Mouse (Mus musculus) forebrain, postnatal 0 days (tissue): Measurements from ENCODE around the gene Sptbn2. TPM values are rescaled to one million over a fixed set of nuclear protein-coding genes. Genes with fewer than 3 reads are reported as not detected.

Source experiments
- ATAC-seq: fragments of 200-750 bp; cut with Nextera tagmentation; 2 replicates; pipeline ENCODE4 v1.8.0; 2017; ENCODE audit warnings: mild to moderate bottlenecking, moderate library complexity
- DNase-seq: peaks from one replicate; pipeline ENCODE4 v3.0.0-alpha.2; 2015
- H3K27ac ChIP-seq: fragments of 300-500 bp; sonication (generic); 2 replicates; pipeline ENCODE4 v1.5.1; 2014; ENCODE audit warnings: low read depth, mild to moderate bottlenecking, antibody characterized with exemption, low read length, moderate library complexity, mixed read lengths
- H3K27me3 ChIP-seq: fragments of 300-500 bp; sonication (generic); 2 replicates; pipeline ENCODE4 v1.6.1; 2014; ENCODE audit warnings: mild to moderate bottlenecking, low read length, mixed read lengths; ENCODE audit not compliant: insufficient read depth
- H3K36me3 ChIP-seq: fragments of 300-500 bp; sonication (generic); 2 replicates; pipeline ENCODE4 v1.6.1; 2014; ENCODE audit warnings: mild to moderate bottlenecking, moderate library complexity; ENCODE audit not compliant: insufficient read depth
- H3K4me1 ChIP-seq: fragments of 300-500 bp; sonication (generic); 2 replicates; pipeline ENCODE4 v1.6.1; 2014; ENCODE audit warnings: antibody characterized with exemption; ENCODE audit not compliant: insufficient read depth
- H3K4me2 ChIP-seq: fragments of 300-500 bp; sonication (generic); 2 replicates; pipeline ENCODE4 v1.6.1; 2014; ENCODE audit warnings: low read depth, mild to moderate bottlenecking, moderate library complexity
- H3K4me3 ChIP-seq: fragments of 300-500 bp; sonication (generic); 2 replicates; pipeline ENCODE4 v1.5.1; 2014; ENCODE audit warnings: low read depth, low read length, mixed read lengths
- H3K9ac ChIP-seq: fragments of 300-500 bp; sonication (generic); 2 replicates; pipeline ENCODE4 v1.6.1; 2014; ENCODE audit warnings: mild to moderate bottlenecking
- H3K9me3 ChIP-seq: fragments of 300-500 bp; sonication (generic); 2 replicates; pipeline ENCODE4 v1.6.1; 2016; ENCODE audit warnings: low read length
- CTCF ChIP-seq: sonication (generic); IDR thresholded peaks from 2 replicates; pipeline ENCODE4 v1.5.1; 2016; ENCODE audit warnings: antibody characterized with exemption, control low read depth, low read depth
- WGBS: fragments of 180-500 bp; shearing (Covaris S2); extraction: QIAGEN DNeasy Blood & Tissue Kit; methylation state at CpG from one replicate; pipeline ENCODE4 v1.1.7; 2014; 5-methylcytosine and 5-hydroxymethylcytosine counted together
- polyA plus RNA-seq: library from polyadenylated mRNA; unstranded; fragments of >200 nt; fragmentation: Nextera tagmentation; extraction: Ambion mirVana; gene quantifications from 2 replicates; pipeline ENCODE4 v1.2.1, GENCODE M21; 2015
- total RNA-seq: library from RNA; depleted of rRNA; stranded (reverse); fragments of >200 nt; gene quantifications from 2 replicates; pipeline ENCODE4 v1.2.3, GENCODE M21; 2014

Sptbn2 gene
- total and polyA plus RNA-seq, 2 experiments from 2014 or later, result 25.4 to 169 TPM

DNA sequence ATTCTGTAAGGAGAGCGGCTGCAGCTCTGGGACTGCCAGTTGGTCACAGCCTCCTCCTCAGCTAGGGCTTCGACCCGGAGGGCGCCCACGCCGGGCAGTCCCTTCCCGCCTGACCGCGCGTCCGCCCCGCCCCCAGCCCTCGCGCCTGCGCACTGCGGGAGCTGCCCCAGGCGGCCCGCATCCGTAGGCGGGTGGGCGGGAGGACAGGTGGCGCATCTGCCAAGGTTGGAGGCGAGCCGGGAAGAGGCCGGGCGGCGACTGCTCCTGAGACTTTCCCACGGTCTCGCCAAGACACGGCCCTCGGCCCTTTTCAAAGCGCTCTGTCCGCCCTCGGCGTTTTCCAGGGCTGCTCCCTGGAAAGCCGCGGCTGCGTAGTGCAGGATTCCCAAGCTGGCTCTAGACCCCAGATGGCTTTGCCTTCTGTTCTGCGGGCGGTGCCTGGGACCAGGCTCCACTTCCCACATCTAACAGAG is 12.7 kb upstream of the Sptbn2 start, which contains the start of gene Gm960:
Gm960 (minus strand) TSS at position 464 of the 473 bp plus-strand sequence.
- Histone ChIP-seq H3K36me3 (no peaks in the 10 kb centered on the region), H3K9me3 (no peaks in the 10 kb centered on the region), H3K27me3 (no peaks in the 10 kb centered on the region; the same call in 1 of the 2 replicates), H3K9ac (peak within 1 kb of the TSS; percentile 83), H3K27ac (peak within 1 kb of the TSS; percentile 94), H3K4me1 (peaks cover 12% of the 10 kb centered on the region), H3K4me2 (peak within 1 kb of the TSS; percentile 71), H3K4me3 (peak within 1 kb of the TSS; percentile 68)
- peak; percentile 90 for DNase-seq
- peak; percentile 96 for ATAC-seq
- TF ChIP-seq CTCF, result no peak
- under 1% methylated on average over 40 of the region's 40 CpGs for WGBS

DNA sequence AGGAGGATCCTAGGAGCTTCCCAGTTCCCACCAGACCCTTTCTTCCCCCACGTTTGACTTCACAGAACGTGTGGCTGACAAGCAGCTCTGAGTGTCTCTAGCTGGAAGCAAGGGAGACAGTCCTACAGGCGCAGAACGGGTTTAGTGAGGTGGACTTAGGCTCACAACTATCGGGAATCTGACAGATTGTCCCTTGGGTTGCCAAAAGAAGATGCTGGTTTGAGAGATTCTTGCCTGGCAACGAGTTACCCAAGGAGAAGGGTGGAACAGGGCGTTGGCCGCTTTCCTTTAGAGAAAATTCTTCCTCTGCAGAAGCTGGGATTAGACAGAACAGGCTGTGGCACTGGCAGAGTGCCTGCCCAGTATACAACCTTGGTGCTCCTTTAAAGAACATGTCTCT is 12.1 kb upstream of the Sptbn2 start:
- Histone ChIP-seq H3K27ac (peak overlapping the region; percentile 94), H3K9ac (peak overlapping the region; percentile 83), H3K4me1 (peaks cover 12% of the 10 kb centered on the region), H3K27me3 (no peaks in the 10 kb centered on the region; the same call in 1 of the 2 replicates), H3K4me2 (peak overlapping the region; percentile 71), H3K4me3 (peak overlapping the region; percentile 68), H3K9me3 (no peaks in the 10 kb centered on the region), H3K36me3 (no peaks in the 10 kb centered on the region)
- WGBS, result 29% methylated on average over 8 of the region's 8 CpGs
- DNase-seq (peak; percentile 69), ATAC-seq (peak; percentile 50)
- no peak for TF ChIP-seq CTCF

DNA sequence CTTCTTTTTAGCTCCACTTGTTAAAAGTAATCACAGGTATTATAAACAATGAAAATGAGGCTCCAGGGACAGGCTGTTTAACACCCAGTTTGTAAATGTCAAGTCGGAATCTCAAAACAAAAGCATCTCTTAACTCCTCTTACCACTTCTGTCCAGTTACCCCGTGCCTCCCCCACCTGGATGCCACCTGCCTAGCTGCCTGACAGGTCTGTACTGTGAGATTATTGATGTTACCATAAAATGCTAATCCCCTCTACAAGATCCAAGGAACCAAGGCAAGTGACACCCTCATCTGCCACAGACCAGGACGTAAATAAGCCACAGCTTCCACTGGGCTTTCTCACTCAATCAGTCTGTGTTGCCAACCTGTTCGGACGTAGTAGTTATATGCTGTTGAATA is 11.1 kb upstream of the Sptbn2 start:
- Histone ChIP-seq H3K27me3 (no peaks in the 10 kb centered on the region; the same call in 1 of the 2 replicates), H3K4me1 (peaks cover 12% of the 10 kb centered on the region), H3K4me3 (no peak overlapping the region), H3K9me3 (no peaks in the 10 kb centered on the region), H3K9ac (no peak overlapping the region), H3K27ac (no peak overlapping the region), H3K4me2 (no peak overlapping the region), H3K36me3 (no peaks in the 10 kb centered on the region)
- DNase-seq (no peak), ATAC-seq (no peak)
- no peak for TF ChIP-seq CTCF
- 83% methylated on average over 5 of the region's 5 CpGs for WGBS

DNA sequence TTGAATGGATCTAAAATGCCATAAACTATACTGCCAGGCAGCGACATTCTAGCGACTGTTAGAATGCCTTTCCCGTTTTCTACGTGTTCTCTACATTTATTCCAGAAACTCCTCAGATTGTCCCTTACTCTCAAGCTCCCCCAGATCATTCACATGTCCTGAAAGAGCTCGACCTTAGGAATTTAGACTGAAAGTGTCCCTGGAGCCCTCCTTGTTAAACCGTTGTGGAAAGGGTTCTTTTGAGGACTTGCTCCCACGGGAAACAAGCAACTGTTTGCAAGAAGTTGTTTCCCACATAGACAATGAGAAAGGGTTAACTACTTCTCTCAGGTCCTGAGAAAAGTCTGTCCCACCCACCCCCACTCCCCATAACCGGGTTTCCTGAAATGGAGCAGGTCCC is 10.3 kb upstream of the Sptbn2 start:
- H3K4me1 ChIP-seq, result peaks cover 12% of the 10 kb centered on the region
- ATAC-seq (no peak), DNase-seq (no peak)
- no peak for TF ChIP-seq CTCF
- H3K27me3 ChIP-seq, result no peaks in the 10 kb centered on the region; the same call in 1 of the 2 replicates
- no peak overlapping the region for H3K4me3 ChIP-seq
- H3K36me3 ChIP-seq, result no peaks in the 10 kb centered on the region
- 72% methylated on average over 8 of the region's 8 CpGs for WGBS
- no peak overlapping the region for H3K4me2 ChIP-seq
- no peak overlapping the region for H3K9ac ChIP-seq
- H3K27ac ChIP-seq, result no peak overlapping the region
- H3K9me3 ChIP-seq, result no peaks in the 10 kb centered on the region

DNA sequence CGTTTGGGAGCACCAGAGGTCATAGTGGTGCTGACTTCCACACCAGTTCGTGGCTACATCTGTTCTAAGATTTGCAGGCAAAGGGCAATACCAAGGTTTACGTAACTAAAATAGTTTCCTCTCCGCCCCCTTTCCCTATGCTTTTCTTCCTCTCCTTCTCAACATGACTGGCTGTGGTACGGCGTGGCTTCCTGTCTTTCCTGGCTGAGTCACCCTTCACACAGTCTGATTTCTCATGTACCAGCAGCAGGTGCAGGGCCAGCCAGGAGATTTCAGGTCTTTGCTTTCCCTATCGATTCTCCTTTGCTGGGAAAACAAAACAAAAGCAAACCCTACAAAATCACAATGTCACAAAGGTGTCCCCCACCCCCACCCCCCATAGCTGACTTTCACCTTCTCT is 9.7 kb upstream of the Sptbn2 start:
- ATAC-seq (no peak), DNase-seq (no peak)
- Histone ChIP-seq H3K27me3 (no peaks in the 10 kb centered on the region; the same call in 1 of the 2 replicates), H3K4me2 (no peak overlapping the region), H3K4me3 (no peak overlapping the region), H3K4me1 (peaks cover 12% of the 10 kb centered on the region), H3K27ac (no peak overlapping the region), H3K9me3 (no peaks in the 10 kb centered on the region), H3K36me3 (no peaks in the 10 kb centered on the region), H3K9ac (no peak overlapping the region)
- no peak for TF ChIP-seq CTCF
- WGBS, result 72% methylated on average over 7 of the region's 7 CpGs

DNA sequence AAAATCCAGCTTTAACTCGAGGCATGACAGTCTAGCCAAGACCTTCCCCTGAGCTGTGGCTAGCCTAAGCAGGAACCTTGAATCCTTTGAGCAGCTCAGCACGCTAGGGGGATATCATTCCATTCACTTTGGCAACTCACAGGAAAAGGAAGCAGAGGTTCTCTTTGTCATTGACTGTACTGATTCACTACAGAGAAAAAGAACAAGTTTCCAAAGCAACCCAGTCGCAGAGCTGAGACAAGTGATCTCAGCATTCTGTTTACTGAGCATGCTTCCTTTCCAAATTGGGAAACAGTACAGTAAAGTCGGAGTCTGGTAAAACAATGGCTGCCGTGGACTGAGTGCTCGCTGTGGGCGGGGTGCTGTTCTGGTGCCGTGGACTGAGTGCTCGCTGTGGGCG is 2.2 kb upstream of the Sptbn2 start:
- DNase-seq, result no peak
- H3K4me2 ChIP-seq, result no peak overlapping the region
- no peak overlapping the region for H3K27ac ChIP-seq
- H3K9me3 ChIP-seq, result no peaks in the 10 kb centered on the region
- ATAC-seq, result no peak
- H3K36me3 ChIP-seq, result no peaks in the 10 kb centered on the region
- 78% methylated on average over 10 of the region's 10 CpGs for WGBS
- no peak overlapping the region for H3K9ac ChIP-seq
- H3K4me1 ChIP-seq, result peaks cover 2% of the 10 kb centered on the region; the same call in 1 of the 2 replicates
- TF ChIP-seq CTCF, result no peak
- H3K27me3 ChIP-seq, result no peaks in the 10 kb centered on the region
- H3K4me3 ChIP-seq, result no peak overlapping the region

DNA sequence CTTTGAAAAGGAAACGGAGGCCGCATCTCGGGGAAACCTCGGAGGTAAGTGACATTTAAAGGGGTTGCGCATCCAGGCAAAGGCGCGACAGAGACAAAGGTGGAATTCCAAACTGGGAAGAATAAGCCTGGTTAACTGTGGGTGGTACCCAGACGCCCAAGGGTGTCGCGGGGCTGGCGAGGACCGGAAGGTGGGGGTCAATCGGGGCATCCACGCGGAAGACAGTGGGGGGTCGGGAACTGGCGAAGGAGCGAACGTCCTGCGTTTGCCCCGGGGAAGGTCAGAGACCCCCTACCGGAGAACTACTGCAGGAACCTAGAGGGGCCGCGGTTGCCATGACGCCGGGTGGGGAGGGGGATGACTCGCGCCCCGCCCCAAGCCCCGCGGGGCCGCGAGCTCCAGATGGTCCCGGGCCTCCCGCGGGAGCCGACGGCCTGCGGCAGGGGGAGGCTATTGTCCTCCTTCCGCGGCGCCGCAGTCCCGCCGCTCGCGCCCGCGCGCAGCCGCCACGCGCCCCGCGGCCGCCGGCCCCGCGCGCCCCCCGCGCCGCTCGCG is 711 bp downstream of the Sptbn2 start:
- Histone ChIP-seq H3K36me3 (no peaks in the 10 kb centered on the region), H3K4me2 (peak overlapping the region; percentile 69), H3K9ac (peak overlapping the region; percentile 96), H3K4me3 (peak overlapping the region; percentile 80), H3K9me3 (no peaks in the 10 kb centered on the region), H3K4me1 (peaks cover 7% of the 10 kb centered on the region; the same call in 1 of the 2 replicates), H3K27me3 (no peaks in the 10 kb centered on the region), H3K27ac (peak overlapping the region; percentile 97)
- 5% methylated on average over 39 of the region's 65 CpGs for WGBS
- ATAC-seq (peak; percentile 75), DNase-seq (peak; percentile 81)
- TF ChIP-seq CTCF, result peak; percentile 47
